Mouse (Mus musculus) heart, embryonic 14.5 days (tissue): Measurements from ENCODE around the gene Afg3l1. TPM values are rescaled to one million over a fixed set of nuclear protein-coding genes. Genes with fewer than 3 reads are reported as not detected.

ENCODE experiments used
- ATAC-seq: fragments of 200-750 bp; cut with Nextera tagmentation; 2 replicates; pipeline ENCODE4 v1.8.0; 2017; ENCODE audit warnings: low read depth, moderate TSS enrichment; ENCODE audit not compliant: insufficient number of reproducible peaks, insufficient read depth, low FRiP score
- H3K27ac ChIP-seq, 2 experiments: fragments of 200-500 bp in 1 of 2; fragments of 300-500 bp in 1 of 2; sonication (generic) in 1 of 2; replicated peaks in 1 of 2; 2 replicates each; pipeline ENCODE4 v1.5.1; 2012 to 2014; ENCODE audit warnings: low read depth in 2 of 2, low read length in 2 of 2, control low read depth in 1 of 2, mild to moderate bottlenecking in 1 of 2, mixed read lengths in 1 of 2; ENCODE audit not compliant: control insufficient read depth in 1 of 2, insufficient read depth in 1 of 2
- H3K27me3 ChIP-seq: fragments of 300-500 bp; sonication (generic); 2 replicates; pipeline ENCODE4 v1.6.1; 2014; ENCODE audit warnings: mild to moderate bottlenecking, low read length, control low read depth; ENCODE audit not compliant: control insufficient read depth, insufficient read depth
- H3K36me3 ChIP-seq: fragments of 300-500 bp; sonication (generic); 2 replicates; pipeline ENCODE4 v1.6.1; 2014; ENCODE audit warnings: mild to moderate bottlenecking, control low read depth, low read length, mixed read lengths; ENCODE audit not compliant: control insufficient read depth, insufficient read depth
- H3K4me1 ChIP-seq, 2 experiments: fragments of 200-500 bp in 1 of 2; fragments of 300-500 bp in 1 of 2; sonication (generic) in 1 of 2; 2 replicates each; pipeline ENCODE4 v1.6.1; 2012 to 2014; ENCODE audit warnings: low read length in 2 of 2, control low read depth in 1 of 2, mixed read lengths in 1 of 2; ENCODE audit not compliant: control insufficient read depth in 2 of 2, insufficient read depth in 2 of 2
- H3K4me2 ChIP-seq: fragments of 300-500 bp; sonication (generic); 2 replicates; pipeline ENCODE4 v1.6.1; 2014; ENCODE audit warnings: mild to moderate bottlenecking, low read length
- H3K4me3 ChIP-seq, 2 experiments: fragments of 200-500 bp in 1 of 2; fragments of 300-500 bp in 1 of 2; sonication (generic) in 1 of 2; 2 replicates each; pipeline ENCODE4 v1.5.1; 2012 to 2014; ENCODE audit warnings: low read length in 2 of 2, mild to moderate bottlenecking in 2 of 2, control low read depth in 1 of 2, low read depth in 1 of 2, moderate library complexity in 1 of 2; ENCODE audit not compliant: control insufficient read depth in 1 of 2, insufficient read depth in 1 of 2
- H3K9ac ChIP-seq: fragments of 300-500 bp; sonication (generic); 2 replicates; pipeline ENCODE4 v1.6.1; 2014; ENCODE audit warnings: mild to moderate bottlenecking, low read length
- H3K9me3 ChIP-seq: fragments of 300-500 bp; sonication (generic); 2 replicates; pipeline ENCODE4 v1.6.1; 2016; ENCODE audit warnings: low read length, control low read depth; ENCODE audit not compliant: control insufficient read depth
- WGBS: fragments of 180-500 bp; shearing (Covaris S2); extraction: QIAGEN DNeasy Blood & Tissue Kit; methylation state at CpG from one replicate; pipeline ENCODE4 v1.1.7; 2014; 5-methylcytosine and 5-hydroxymethylcytosine counted together
- polyA plus RNA-seq: library from polyadenylated mRNA; unstranded; fragments of >200 nt; fragmentation: Nextera tagmentation; extraction: Ambion mirVana; gene quantifications from 2 replicates; pipeline ENCODE4 v1.2.1, GENCODE M21; 2014

Gene Afg3l1
- polyA plus RNA-seq, 1 experiment from 2014 or later = 29.9 TPM

DNA sequence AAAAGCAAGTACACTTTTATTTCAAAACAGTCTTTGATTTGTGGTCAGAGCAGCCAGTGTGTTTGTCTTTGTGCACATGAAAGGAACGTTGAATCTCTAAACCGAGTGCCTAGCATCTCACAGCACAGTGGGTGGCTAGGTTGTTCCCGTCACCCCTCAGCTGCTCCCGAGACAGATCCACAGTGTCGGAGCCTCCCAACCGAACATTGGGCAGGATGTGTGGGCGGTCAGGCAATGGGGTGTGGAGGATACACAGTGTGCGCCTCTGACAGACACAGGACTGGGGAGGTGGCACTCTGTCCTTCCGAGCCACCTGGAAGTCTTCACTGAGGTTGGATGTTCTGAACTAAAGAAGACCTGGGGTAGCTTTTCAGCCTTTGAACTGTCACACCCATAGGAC, 28.0 kb downstream of the Afg3l1 start:
- H3K4me1 ChIP-seq = no peaks in the 10 kb centered on the region
- no peak overlapping the region for H3K4me2 ChIP-seq
- no peak overlapping the region for H3K4me3 ChIP-seq
- WGBS = 86% methylated on average over 9 of the region's 9 CpGs
- H3K9me3 ChIP-seq = no peaks in the 10 kb centered on the region
- peaks cover 77% of the 10 kb centered on the region for H3K36me3 ChIP-seq
- no peaks in the 10 kb centered on the region for H3K27me3 ChIP-seq
- no peak for ATAC-seq
- no peak overlapping the region for H3K27ac ChIP-seq
- H3K9ac ChIP-seq = no peak overlapping the region

GRCm38 (mm10) chr8:123507153-123507552, 29.4 kb downstream of the Afg3l1 start:
- Histone ChIP-seq H3K27ac (no peak overlapping the region), H3K4me3 (no peak overlapping the region), H3K9ac (no peak overlapping the region), H3K4me2 (no peak overlapping the region), H3K9me3 (no peaks in the 10 kb centered on the region), H3K27me3 (no peaks in the 10 kb centered on the region), H3K36me3 (peaks cover 62% of the 10 kb centered on the region), H3K4me1 (no peaks in the 10 kb centered on the region)
- no peak for ATAC-seq
- 85% methylated on average over 5 of the region's 5 CpGs for WGBS

- no peak overlapping the region for H3K4me2 ChIP-seq
- WGBS = 59% methylated on average over 5 of the region's 5 CpGs
- peaks cover 29% of the 10 kb centered on the region for H3K27me3 ChIP-seq
Observed at GRCm38 (mm10) chr8:123510819-123511218, 33.1 kb downstream of the Afg3l1 start.

DNA sequence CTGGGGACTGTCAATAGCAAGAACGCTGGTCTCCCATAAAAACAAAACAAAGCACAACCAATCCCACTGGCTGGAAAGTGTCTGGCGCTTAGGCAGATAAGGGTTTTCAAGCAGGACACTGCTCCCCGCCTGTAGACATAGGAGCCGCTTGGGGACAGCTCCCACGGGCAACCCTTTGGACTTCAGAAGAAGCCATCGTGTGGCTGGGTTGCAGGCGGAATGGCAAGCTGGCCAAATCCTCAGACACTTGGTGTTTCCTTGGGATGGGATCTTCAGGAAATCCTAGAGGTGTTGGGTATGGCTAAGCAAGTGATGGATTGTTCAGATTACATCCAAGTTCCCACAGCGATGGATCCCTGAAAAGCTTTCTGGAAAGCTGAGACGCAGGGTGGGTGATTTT, 36.4 kb downstream of the Afg3l1 start:
- 3% methylated on average over 9 of the region's 9 CpGs for WGBS
- H3K9me3 ChIP-seq = no peaks in the 10 kb centered on the region
- 0 out of 2 replicates have a peak, but pooled peaks cover 6% of the 10 kb centered on the region for H3K36me3 ChIP-seq
- peak overlapping the region; percentile 69 for H3K9ac ChIP-seq
- H3K4me2 ChIP-seq = peak overlapping the region; percentile 99
- no peak for ATAC-seq
- peak overlapping the region; percentile 59 to 66 for H3K4me3 ChIP-seq
- H3K27me3 ChIP-seq = peaks cover 38% of the 10 kb centered on the region
- H3K27ac ChIP-seq = no peak overlapping the region
- H3K4me1 ChIP-seq = peaks cover 13 to 17% of the 10 kb centered on the region in 2 experiments

More at GRCm38 (mm10) chr8:123510819-123511218, 33.1 kb downstream of the Afg3l1 start:
- Histone ChIP-seq H3K27ac (no peak overlapping the region), H3K4me1 (peaks cover 8 to 11% of the 10 kb centered on the region in 2 experiments; a peak in 3 of 4 replicates), H3K4me3 (no peak overlapping the region), H3K9me3 (no peaks in the 10 kb centered on the region), H3K36me3 (peaks cover 26% of the 10 kb centered on the region), H3K9ac (no peak overlapping the region)
- no peak for ATAC-seq

DNA sequence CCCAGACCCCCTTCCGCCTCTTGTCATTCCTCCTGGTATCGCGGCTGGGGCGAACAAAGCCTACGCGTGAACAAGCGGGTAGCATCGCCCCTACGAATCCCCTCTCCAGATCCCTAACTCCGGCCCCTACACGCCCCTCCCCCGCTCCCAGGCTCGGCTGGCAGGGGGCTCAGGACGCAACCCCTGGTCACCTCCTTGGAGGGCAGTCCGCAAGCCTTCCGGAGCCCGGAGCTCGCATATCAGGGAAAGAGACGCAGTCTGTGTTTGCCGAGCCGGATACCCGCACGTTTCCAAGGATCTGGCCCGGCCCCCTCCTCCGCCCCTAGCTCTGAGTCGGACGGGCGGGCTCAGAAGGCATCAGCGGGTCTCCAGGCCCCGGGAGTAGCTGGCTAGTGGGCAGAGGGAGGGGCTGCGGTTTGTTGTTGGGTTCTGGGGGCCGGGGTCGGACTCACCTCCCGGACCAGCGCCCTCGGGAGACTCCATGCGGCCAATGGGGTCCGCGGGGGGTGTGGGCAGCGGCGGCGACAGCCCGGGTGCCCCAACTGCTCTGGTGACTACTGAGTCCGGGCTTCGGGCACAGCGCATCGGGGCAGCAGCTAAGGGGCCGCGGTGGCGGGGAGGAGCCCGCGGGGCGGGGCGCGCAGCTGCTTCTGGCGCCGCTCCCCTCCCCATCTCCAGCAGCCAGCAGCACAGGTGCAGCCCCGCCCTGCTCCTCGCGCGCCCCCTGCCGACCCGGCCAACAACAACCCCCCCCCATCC, 37.3 kb downstream of the Afg3l1 start, which contains the start of gene Dbndd1:
Dbndd1 (minus strand) TSS at position 683 of the 759 bp plus-strand sequence.
- H3K27me3 ChIP-seq = peaks cover 38% of the 10 kb centered on the region
- H3K9ac ChIP-seq = peak within 1 kb of the TSS; percentile 69
- WGBS = under 1% methylated on average over 54 of the region's 63 CpGs
- H3K27ac ChIP-seq = no peak within 1 kb of the TSS
- peak within 1 kb of the TSS; percentile 99 for H3K4me2 ChIP-seq
- peaks cover 17 to 23% of the 10 kb centered on the region in 2 experiments for H3K4me1 ChIP-seq
- no peaks in the 10 kb centered on the region for H3K9me3 ChIP-seq
- no peaks in the 10 kb centered on the region for H3K36me3 ChIP-seq
- peak within 1 kb of the TSS; percentile 59 to 66 for H3K4me3 ChIP-seq
- ATAC-seq = no peak

GRCm38 (mm10) chr8:123515540-123515897, 37.8 kb downstream of the Afg3l1 start:
- no peak overlapping the region for H3K9ac ChIP-seq
- 1% methylated on average over 11 of the region's 11 CpGs for WGBS
- H3K36me3 ChIP-seq = peaks cover 1% of the 10 kb centered on the region
- peak overlapping the region; percentile 23 to 66 for H3K4me3 ChIP-seq
- peaks cover 38% of the 10 kb centered on the region for H3K27me3 ChIP-seq
- H3K27ac ChIP-seq = no peak overlapping the region
- H3K9me3 ChIP-seq = no peaks in the 10 kb centered on the region
- ATAC-seq = no peak
- H3K4me2 ChIP-seq = peak overlapping the region; percentile 99
- H3K4me1 ChIP-seq = peaks cover 17 to 23% of the 10 kb centered on the region in 2 experiments

DNA sequence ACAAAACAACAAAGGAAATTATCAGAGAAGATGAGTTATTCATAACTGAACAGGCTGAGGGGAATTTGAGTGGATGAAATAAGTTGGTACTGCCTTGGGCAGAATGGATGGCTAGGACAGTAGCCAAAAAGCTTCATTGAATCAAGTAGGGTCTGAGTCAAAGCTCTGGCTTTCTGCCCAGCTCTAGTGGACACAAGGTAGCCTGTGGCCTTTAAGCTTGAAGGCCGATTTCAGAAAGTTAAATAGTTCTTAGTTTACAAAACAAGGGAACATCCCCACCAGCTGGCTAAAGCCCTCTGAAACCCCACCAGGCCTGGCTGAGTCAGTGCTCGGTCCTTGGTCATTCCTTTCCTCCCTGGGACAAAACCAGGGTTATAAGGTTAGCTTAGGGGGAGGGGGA, 38.9 kb downstream of the Afg3l1 start:
- WGBS = 48% methylated on average over 2 of the region's 2 CpGs
- Histone ChIP-seq H3K36me3 (peaks cover 11% of the 10 kb centered on the region), H3K9me3 (no peaks in the 10 kb centered on the region), H3K9ac (no peak overlapping the region), H3K4me1 (peaks cover 17 to 23% of the 10 kb centered on the region in 2 experiments), H3K27ac (no peak overlapping the region), H3K4me3 (no peak overlapping the region), H3K27me3 (peaks cover 38% of the 10 kb centered on the region), H3K4me2 (no peak overlapping the region)
- no peak for ATAC-seq
